Mouse (Mus musculus): ENCODE measurements at regions not wholly inside any gene's neighbourhood (a gene's known extent, or its start where the extent isn't known, plus 50 kb on each side); places are given as distances from the start of the nearest gene placed in this dataset.

DNA sequence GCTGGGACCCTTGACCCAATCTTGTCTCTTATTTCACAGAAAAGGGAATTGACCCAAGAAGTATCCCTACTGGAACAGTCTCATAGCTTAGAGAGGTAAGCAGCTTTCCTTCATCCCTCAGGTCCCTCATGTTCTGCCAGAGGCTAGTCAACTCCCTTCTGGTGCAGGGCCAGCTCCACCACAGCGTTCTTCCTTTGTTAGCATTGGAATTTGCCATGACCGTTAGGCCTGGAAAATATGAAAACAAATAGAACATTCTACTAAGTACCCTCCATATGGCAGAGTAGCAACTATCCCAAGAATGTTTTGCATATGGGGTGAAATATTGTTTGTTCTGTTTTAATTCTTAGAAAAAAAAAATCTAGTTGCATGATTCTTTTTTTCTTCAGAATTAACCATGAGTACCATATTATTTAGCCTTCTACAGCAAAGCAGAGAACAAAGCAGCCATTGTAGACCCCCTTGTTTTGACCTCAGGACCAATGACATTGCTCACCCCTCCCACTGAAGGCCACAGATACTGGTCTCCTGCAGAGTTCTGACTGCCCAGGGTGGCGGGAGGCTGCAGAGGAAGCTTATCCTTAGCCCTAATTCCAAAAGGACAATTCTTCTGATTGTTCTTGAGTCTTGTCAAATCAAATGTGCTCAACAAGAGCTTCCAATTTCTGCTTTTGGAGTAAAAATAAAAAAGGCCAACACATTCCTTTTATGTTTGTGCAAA, 78.1 kb upstream of the Ehbp1 start:
- TF ChIP-seq POLR2A (IDR thresholded peaks at IDR 0.05; ENCODE audit: control insufficient read depth in 1 of 2, insufficient read depth in 1 of 2, low read depth in 1 of 2, low read length in 2 of 2, poor library complexity in 1 of 2) = no peak
- TF ChIP-seq CTCF (IDR thresholded peaks at IDR 0.05 in 2 of 3, conservative IDR thresholded peaks at IDR 0.05 in 1 of 3; ENCODE audit: control insufficient read depth in 1 of 3, insufficient read depth in 1 of 3, low read depth in 2 of 3, low read length in 3 of 3, poor library complexity in 1 of 3, severe bottlenecking in 1 of 3) = no peak
- TF ChIP-seq E2F4 (IDR thresholded peaks at IDR 0.05; ENCODE audit: borderline replicate concordance, low read depth, low read length) = no peak
- TF ChIP-seq TAL1 (IDR thresholded peaks at IDR 0.05; ENCODE audit: low read length) = no peak
- TF ChIP-seq POLR2AphosphoS2 (IDR thresholded peaks at IDR 0.05; ENCODE audit: low read length) = no peak
- TF ChIP-seq ZNF384 (IDR thresholded peaks at IDR 0.05; ENCODE audit: low read depth, low read length) = no peak

Measured in MEL (cell line).